Mouse (Mus musculus) ES-E14 (cell line): ENCODE data around the gene Cog7. TPM values are rescaled to one million over a fixed set of nuclear protein-coding genes. Genes with fewer than 3 reads are reported as not detected.

ENCODE experiments used
- DNase-seq: peaks from one replicate; pipeline ENCODE4 v3.0.0-alpha.2; 2013; ENCODE audit warnings: low read depth, low spot score
- H3K27ac ChIP-seq: 2 replicates; pipeline ENCODE4 v1.5.1; 2012; ENCODE audit warnings: low read depth, mild to moderate bottlenecking, low read length, moderate library complexity, mixed read lengths; ENCODE audit not compliant: poor library complexity, insufficient read depth, severe bottlenecking
- H3K36me3 ChIP-seq: 2 replicates; pipeline ENCODE4 v1.6.1; 2012; ENCODE audit warnings: mild to moderate bottlenecking, low read length, moderate library complexity, mixed read lengths; ENCODE audit not compliant: control insufficient read depth, poor library complexity, insufficient read depth, severe bottlenecking
- H3K4me1 ChIP-seq, 2 experiments: fragments of 150-350 bp in 1 of 2; sonication (generic) in 1 of 2; 2 replicates each; pipeline ENCODE4 v1.6.1; 2012; ENCODE audit warnings: low read length in 2 of 2, mild to moderate bottlenecking in 1 of 2, mixed read lengths in 1 of 2; ENCODE audit not compliant: control insufficient read depth in 2 of 2, insufficient read depth in 2 of 2, poor library complexity in 1 of 2
- H3K4me3 ChIP-seq, 2 experiments: fragments of 150-350 bp in 1 of 2; sonication (generic) in 1 of 2; 2 replicates each; pipeline ENCODE4 v1.5.1; 2012; ENCODE audit warnings: low read length in 2 of 2, low read depth in 1 of 2, mild to moderate bottlenecking in 1 of 2, mixed read lengths in 1 of 2; ENCODE audit not compliant: insufficient read depth in 1 of 2, poor library complexity in 1 of 2, severe bottlenecking in 1 of 2
- H3K9ac ChIP-seq: 2 replicates; pipeline ENCODE4 v1.6.1; 2012; ENCODE audit warnings: low read depth, mild to moderate bottlenecking, low read length, mixed read lengths; ENCODE audit not compliant: poor library complexity, insufficient read depth, severe bottlenecking
- H3K9me3 ChIP-seq: fragments of 150-350 bp; sonication (generic); 2 replicates; pipeline ENCODE4 v1.6.1; 2012; ENCODE audit warnings: low read depth, mild to moderate bottlenecking, low read length; ENCODE audit not compliant: control insufficient read depth, insufficient read depth
- CHD2 ChIP-seq: IDR thresholded peaks from 2 replicates; pipeline ENCODE4 v1.6.1; 2014; ENCODE audit warnings: mild to moderate bottlenecking, low read depth, low read length, inconsistent platforms
- HCFC1 ChIP-seq: IDR thresholded peaks from 2 replicates; pipeline ENCODE4 v1.6.1; 2012; ENCODE audit warnings: low read length, inconsistent platforms, borderline replicate concordance; ENCODE audit not compliant: insufficient read depth
- MAFK ChIP-seq: IDR thresholded peaks from 2 replicates; pipeline ENCODE4 v1.6.1; 2014; ENCODE audit warnings: mild to moderate bottlenecking, low read depth, low read length, inconsistent platforms; ENCODE audit not compliant: insufficient read depth
- ZC3H11A ChIP-seq: IDR thresholded peaks from 2 replicates; pipeline ENCODE4 v1.6.1; 2012; ENCODE audit warnings: low read depth, mild to moderate bottlenecking, inconsistent platforms, low read length, borderline replicate concordance
- ZNF384 ChIP-seq: IDR thresholded peaks from 2 replicates; pipeline ENCODE4 v1.6.1; 2012; ENCODE audit warnings: low read depth, low read length, inconsistent platforms
- in situ Hi-C, 2 experiments: fragments of 600-800 bp; cut with MboI; formaldehyde crosslinking; loops; one replicate each; pipeline ENCODE4 v1.15.1; 2025; ENCODE audit warnings: low sequenced_read_pairs in 2 of 2, inconsistent platforms in 1 of 2; ENCODE audit not compliant: unreplicated experiment in 2 of 2
- total RNA-seq: library from RNA; depleted of rRNA; stranded (reverse); fragments of 300-350 nt; gene quantifications from 2 replicates; pipeline ENCODE4 v1.2.3, GENCODE M21; 2012

The Cog7 gene
- total RNA-seq, 1 experiment = 19.9 TPM

- H3K9me3 ChIP-seq = no peaks in the 10 kb centered on the region
- peaks cover 1 to 25% of the 10 kb centered on the region in 2 experiments; a peak in 2 of 4 replicates for H3K4me1 ChIP-seq
- H3K4me3 ChIP-seq = no peak overlapping the region
- H3K36me3 ChIP-seq = peaks cover 31% of the 10 kb centered on the region
- TF ChIP-seq ZC3H11A = no peak
- TF ChIP-seq ZNF384 = no peak
- TF ChIP-seq HCFC1 = no peak
- TF ChIP-seq MAFK = no peak
- TF ChIP-seq CHD2 = no peak
- no peak overlapping the region for H3K9ac ChIP-seq
- DNase-seq = no peak
- no peak overlapping the region for H3K27ac ChIP-seq
- in situ Hi-C loops = no loop called here
Measured at GRCm38 (mm10) chr7:122012949-122013348, 31.4 kb upstream of the Cog7 start.

DNA sequence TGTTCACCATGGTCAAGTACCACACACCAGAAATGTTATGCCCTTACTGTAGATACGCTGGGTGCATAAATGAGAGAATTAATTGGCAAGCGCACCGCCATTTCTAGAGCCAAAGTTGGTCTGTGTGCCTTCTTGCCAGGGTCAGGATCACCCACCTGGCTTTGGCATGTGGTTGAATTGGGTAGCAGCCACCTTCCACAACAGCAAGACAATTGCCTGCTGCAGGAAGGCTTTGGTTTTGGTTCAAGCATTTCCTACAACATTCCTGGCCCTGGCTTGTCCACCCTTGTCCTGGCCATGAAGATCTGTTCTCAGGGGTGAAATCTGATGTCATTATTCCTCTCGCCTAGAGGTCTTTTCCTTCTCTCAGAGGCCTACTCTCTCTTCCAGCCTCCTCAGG, 30.9 kb upstream of the Cog7 start:
- no peak overlapping the region for H3K9ac ChIP-seq
- in situ Hi-C loops = no loop called here
- no peak for TF ChIP-seq MAFK
- no peak for TF ChIP-seq HCFC1
- no peak for TF ChIP-seq CHD2
- TF ChIP-seq ZNF384 = no peak
- TF ChIP-seq ZC3H11A = no peak
- H3K36me3 ChIP-seq = peaks cover 34% of the 10 kb centered on the region
- H3K4me1 ChIP-seq = peaks cover 0 to 24% of the 10 kb centered on the region in 2 experiments; a peak in 2 of 4 replicates
- no peak overlapping the region for H3K4me3 ChIP-seq
- H3K27ac ChIP-seq = no peak overlapping the region
- no peak for DNase-seq
- H3K9me3 ChIP-seq = no peaks in the 10 kb centered on the region

DNA sequence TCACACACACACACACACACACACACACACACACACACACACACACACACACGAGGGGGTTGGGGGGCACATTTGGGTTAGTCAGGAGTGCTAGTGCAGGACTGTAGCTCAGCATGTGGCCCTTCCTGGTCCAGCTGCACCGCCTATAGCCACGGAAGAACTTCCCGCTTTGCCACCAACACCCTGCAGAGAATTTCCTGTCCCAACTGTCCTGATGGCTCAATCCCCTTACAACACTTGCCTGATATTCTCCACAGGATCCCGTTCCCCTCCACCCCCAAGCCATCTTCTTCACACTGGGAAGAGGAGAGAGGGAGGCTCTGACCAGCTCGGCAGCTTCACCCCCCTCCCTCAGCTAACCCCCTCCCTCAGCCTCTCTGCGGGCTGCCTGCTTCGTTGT, 18.9 kb upstream of the Cog7 start:
- H3K9ac ChIP-seq = no peak overlapping the region
- no peak for TF ChIP-seq ZC3H11A
- TF ChIP-seq MAFK = no peak
- no peak for TF ChIP-seq ZNF384
- TF ChIP-seq CHD2 = no peak
- no peak for TF ChIP-seq HCFC1
- no peak overlapping the region for H3K27ac ChIP-seq
- no peak overlapping the region for H3K4me3 ChIP-seq
- H3K4me1 ChIP-seq = peaks cover 0 to 4% of the 10 kb centered on the region in 2 experiments; a peak in 2 of 4 replicates
- DNase-seq = no peak
- in situ Hi-C loops = no loop called here
- H3K36me3 ChIP-seq = peaks cover 63% of the 10 kb centered on the region
- no peaks in the 10 kb centered on the region for H3K9me3 ChIP-seq

DNA sequence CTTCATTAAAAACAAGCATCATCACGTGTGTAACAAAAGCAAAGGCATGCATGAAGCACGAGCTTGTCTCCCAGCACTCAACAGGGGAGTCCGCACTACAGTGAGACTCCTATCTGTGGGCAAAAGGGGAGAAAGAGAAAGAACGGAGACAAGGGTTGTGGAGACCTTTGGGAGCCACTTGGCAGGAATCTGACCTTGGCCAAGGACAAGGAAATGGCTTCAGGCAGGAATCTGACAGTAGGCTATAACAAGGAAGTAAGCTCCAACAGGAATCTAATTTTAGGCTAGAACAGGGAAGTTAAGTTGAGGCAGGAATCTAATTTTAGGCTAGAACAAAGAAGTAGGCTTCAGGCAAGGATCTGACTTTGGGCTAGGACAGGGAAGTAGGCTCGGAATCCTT, 14.4 kb upstream of the Cog7 start:
- Histone ChIP-seq H3K9ac (no peak overlapping the region), H3K36me3 (peaks cover 64% of the 10 kb centered on the region), H3K27ac (no peak overlapping the region), H3K4me1 (peaks cover 0 to 4% of the 10 kb centered on the region in 2 experiments; a peak in 2 of 4 replicates), H3K4me3 (no peak overlapping the region), H3K9me3 (no peaks in the 10 kb centered on the region)
- TF ChIP-seq HCFC1 (no peak), CHD2 (no peak), MAFK (no peak), ZNF384 (no peak)
- DNase-seq = no peak
- in situ Hi-C loops = no loop called here

- DNase-seq = peak; percentile 51
- TF ChIP-seq ZC3H11A (no peak), ZNF384 (no peak)
- Histone ChIP-seq H3K9me3 (no peaks in the 10 kb centered on the region), H3K36me3 (peaks cover 16% of the 10 kb centered on the region), H3K9ac (no peak overlapping the region), H3K27ac (no peak overlapping the region), H3K4me1 (no peaks in the 10 kb centered on the region), H3K4me3 (no peak overlapping the region)
- in situ Hi-C loops = no loop called here
Measured at GRCm38 (mm10) chr7:121975031-121975430, 6.5 kb downstream of the Cog7 start.
